Mouse (Mus musculus): Measurements from ENCODE around the gene Lamp5. TPM values are rescaled to one million over a fixed set of nuclear protein-coding genes. Genes with fewer than 3 reads are reported as not detected.

Gene Lamp5
- not detected in 2 replicates for polyA plus RNA-seq (2012)

DNA sequence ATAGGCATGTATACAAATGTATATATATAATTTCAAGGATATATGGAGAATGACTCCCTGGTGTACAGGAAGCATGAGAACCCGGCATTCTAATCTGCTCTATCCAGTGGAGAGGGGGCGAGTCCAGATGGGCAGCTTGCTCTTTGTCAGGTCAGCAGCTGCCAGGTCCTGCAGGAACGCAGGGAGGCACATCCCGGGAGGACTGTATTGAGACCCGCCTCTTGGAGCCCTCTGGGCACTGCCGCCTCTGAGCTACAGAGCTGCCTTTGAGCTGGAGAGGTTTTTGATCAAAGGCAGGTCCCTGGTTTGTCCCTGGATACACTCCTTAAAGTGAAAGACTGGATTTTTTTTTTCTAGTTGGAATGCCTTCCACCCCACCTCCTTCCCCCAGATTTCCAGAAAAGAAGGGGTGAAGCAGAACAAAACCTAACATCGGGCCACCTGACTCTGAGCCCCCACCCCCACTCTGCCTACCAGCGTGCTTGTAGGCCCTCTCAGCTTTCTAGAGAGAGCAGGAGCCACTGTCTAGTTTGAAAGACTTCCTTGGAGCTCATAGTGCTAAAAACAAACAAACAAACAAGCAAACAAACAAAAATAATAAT lies at the start of gene Lamp5:
Lamp5 (plus strand) TSS at position 552 of the 602 bp plus-strand sequence.
- H3K36me3 ChIP-seq (ENCODE audit: control insufficient read depth): no peaks in the 10 kb centered on the region

DNA sequence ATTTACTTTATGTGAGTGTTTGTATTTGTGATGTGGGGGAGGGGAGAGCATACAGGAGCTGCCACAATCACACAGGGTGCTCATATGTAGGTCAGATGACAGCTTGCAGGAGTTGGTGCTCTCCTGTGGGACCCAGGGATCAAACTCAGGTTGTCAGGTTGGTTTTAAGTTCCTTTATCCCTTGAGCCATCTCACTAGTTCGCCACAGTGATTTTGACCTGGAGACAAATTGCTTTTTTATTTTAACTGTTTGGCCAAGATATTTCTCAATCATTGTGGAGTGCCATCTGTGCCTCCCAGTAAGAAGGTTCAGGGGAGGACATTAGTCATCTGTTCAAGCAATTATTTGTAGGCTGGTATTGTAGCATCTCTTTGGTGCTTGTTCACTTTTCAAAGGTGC lies 48.2 kb upstream of the Lamp5 start:
- Histone ChIP-seq H3K36me3 (ENCODE audit: control insufficient read depth) (no peaks in the 10 kb centered on the region), H3K27me3 (ENCODE audit: control insufficient read depth) (no peaks in the 10 kb centered on the region), H3K9me3 (ENCODE audit: control insufficient read depth, low read length) (no peaks in the 10 kb centered on the region), H3K4me1 (ENCODE audit: control insufficient read depth) (no peaks in the 10 kb centered on the region), H3K4me3 (replicated peaks) (no peak overlapping the region)
- TF ChIP-seq TAL1 (IDR thresholded peaks at IDR 0.05; ENCODE audit: low read length) (no peak), GATA1 (IDR thresholded peaks at IDR 0.05; ENCODE audit: low read length) (no peak)

More for the DNA sequence above, at the start of gene Lamp5:
- no peak within 1 kb of the TSS for H3K4me3 ChIP-seq (replicated peaks)
- TF ChIP-seq GATA1 (IDR thresholded peaks at IDR 0.05; ENCODE audit: low read length) (no peak), TAL1 (IDR thresholded peaks at IDR 0.05; ENCODE audit: low read length) (no peak)
- no peaks in the 10 kb centered on the region for H3K4me1 ChIP-seq (ENCODE audit: control insufficient read depth)
- peaks cover 8% of the 10 kb centered on the region; the same call in 1 of the 2 replicates for H3K27me3 ChIP-seq (ENCODE audit: control insufficient read depth)
- H3K9me3 ChIP-seq (ENCODE audit: control insufficient read depth, low read length): no peaks in the 10 kb centered on the region

DNA sequence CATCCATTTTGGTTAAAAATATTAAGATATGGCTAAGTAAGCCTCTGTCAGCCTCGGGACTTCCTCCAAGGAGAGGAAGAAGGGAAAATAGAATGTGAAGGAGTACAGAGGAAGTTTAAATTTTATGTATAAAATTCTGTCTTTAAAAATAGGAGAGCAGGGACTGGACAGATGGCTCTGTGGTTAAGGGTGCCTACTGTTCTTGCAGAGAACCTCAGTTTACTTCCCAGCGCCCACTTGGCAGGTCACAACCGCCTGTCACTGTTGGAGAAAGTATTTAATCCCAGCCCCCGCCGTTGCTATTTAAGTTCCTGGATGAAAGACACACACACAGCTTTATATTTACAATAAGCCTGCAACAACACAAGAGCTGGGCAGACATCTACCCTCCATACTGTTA lies 45.8 kb upstream of the Lamp5 start:
- no peaks in the 10 kb centered on the region for H3K27me3 ChIP-seq (ENCODE audit: control insufficient read depth)
- no peaks in the 10 kb centered on the region for H3K4me1 ChIP-seq (ENCODE audit: control insufficient read depth)
- H3K4me3 ChIP-seq (replicated peaks): no peak overlapping the region
- TF ChIP-seq GATA1 (IDR thresholded peaks at IDR 0.05; ENCODE audit: low read length) (no peak), TAL1 (IDR thresholded peaks at IDR 0.05; ENCODE audit: low read length) (no peak)
- H3K9me3 ChIP-seq (ENCODE audit: control insufficient read depth, low read length): no peaks in the 10 kb centered on the region
- no peaks in the 10 kb centered on the region for H3K36me3 ChIP-seq (ENCODE audit: control insufficient read depth)

DNA sequence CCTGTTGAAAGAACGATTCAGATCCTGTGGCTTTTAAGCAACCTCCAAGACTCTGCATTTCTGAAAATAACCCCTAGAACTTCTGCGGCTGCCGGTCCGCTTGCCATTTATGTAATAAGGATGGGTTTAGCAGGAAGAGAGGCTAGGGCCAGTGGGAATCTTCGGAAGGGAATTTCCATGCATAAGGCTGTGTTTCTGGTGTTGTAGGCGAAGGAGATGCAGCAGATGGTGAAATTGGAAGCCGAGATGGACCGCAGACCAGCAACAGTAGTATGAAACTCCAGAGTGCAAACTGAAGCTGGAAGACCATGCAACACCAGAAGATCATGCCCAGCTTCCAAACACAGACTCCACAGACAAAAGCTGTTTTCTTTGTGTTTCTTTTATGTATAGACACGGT lies 39.3 kb upstream of the Lamp5 start:
- no peaks in the 10 kb centered on the region for H3K36me3 ChIP-seq (ENCODE audit: control insufficient read depth)
- no peaks in the 10 kb centered on the region for H3K9me3 ChIP-seq (ENCODE audit: control insufficient read depth, low read length)
- H3K27me3 ChIP-seq (ENCODE audit: control insufficient read depth): no peaks in the 10 kb centered on the region
- no peak overlapping the region for H3K4me3 ChIP-seq (replicated peaks)
- no peak for TF ChIP-seq GATA1 (IDR thresholded peaks at IDR 0.05; ENCODE audit: low read length)
- no peak for TF ChIP-seq TAL1 (IDR thresholded peaks at IDR 0.05; ENCODE audit: low read length)
- H3K4me1 ChIP-seq (ENCODE audit: control insufficient read depth): no peaks in the 10 kb centered on the region

DNA sequence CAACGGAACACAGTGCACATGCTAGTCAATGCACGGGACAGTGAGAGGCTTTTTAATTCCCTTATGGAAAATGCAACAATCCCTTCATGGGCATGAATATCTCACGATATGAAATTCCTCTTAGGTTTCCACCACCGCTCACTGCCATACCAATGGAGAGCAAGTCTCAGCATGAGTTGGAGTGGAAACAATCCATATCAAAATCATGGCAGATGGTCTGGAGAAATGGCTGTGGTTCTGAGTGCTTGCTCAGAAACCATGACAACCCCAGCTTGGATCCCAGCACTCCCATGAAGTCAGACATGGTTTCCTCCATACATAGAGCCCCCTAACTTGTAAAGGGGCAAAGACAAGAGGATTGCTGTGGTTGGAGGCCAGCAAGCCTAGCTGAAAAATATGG lies 3.6 kb upstream of the Lamp5 start:
- Histone ChIP-seq H3K9me3 (ENCODE audit: control insufficient read depth, low read length) (no peaks in the 10 kb centered on the region), H3K36me3 (ENCODE audit: control insufficient read depth) (no peaks in the 10 kb centered on the region), H3K27me3 (ENCODE audit: control insufficient read depth) (peaks cover 8% of the 10 kb centered on the region; the same call in 1 of the 2 replicates), H3K4me3 (replicated peaks) (no peak overlapping the region), H3K4me1 (ENCODE audit: control insufficient read depth) (no peaks in the 10 kb centered on the region)
- TF ChIP-seq TAL1 (IDR thresholded peaks at IDR 0.05; ENCODE audit: low read length) (no peak), GATA1 (IDR thresholded peaks at IDR 0.05; ENCODE audit: low read length) (no peak)

DNA sequence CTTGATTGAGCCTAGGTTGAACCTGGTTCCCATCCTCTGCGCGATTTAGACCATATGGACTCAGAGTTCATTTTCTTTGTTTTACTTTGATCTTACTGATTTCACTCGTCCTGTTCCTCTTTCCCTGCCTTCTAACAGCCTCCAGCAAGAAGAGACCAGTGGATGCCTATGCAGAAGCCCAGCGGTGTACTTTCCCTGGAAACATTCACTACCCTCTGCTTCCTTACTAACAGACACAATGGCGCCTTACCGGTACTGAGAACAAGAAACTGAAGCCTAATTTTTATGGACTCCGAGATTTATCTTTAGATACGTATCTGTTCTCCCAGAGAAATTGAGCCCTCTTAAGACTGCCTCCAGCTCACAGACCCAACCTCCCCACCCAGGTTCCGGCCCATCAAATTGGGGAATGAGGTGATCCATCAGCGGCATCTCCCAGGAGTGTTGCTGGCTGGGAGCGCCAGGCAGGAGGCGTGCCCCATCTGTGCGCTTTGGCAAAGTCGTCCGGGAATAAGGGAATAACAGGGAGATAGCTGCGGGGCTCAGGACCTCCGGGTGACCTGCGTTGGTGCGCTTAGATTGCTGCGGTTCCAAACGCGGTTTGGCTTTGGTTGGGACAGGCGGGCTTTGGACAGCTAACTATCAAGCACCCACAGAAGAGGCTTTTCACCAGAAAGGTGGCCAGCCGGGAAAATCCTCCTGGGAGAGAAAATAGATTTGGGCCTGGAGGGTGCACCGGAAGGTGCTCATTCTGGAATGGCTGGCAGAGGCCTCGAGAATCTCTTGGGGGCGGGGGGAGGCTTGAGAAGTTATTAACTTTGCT lies 1.0 kb upstream of the Lamp5 start:
- Histone ChIP-seq H3K4me3 (replicated peaks) (no peak overlapping the region), H3K27me3 (ENCODE audit: control insufficient read depth) (peaks cover 8% of the 10 kb centered on the region; the same call in 1 of the 2 replicates), H3K36me3 (ENCODE audit: control insufficient read depth) (no peaks in the 10 kb centered on the region), H3K9me3 (ENCODE audit: control insufficient read depth, low read length) (no peaks in the 10 kb centered on the region), H3K4me1 (ENCODE audit: control insufficient read depth) (no peaks in the 10 kb centered on the region)
- TF ChIP-seq TAL1 (IDR thresholded peaks at IDR 0.05; ENCODE audit: low read length): no peak
- TF ChIP-seq GATA1 (IDR thresholded peaks at IDR 0.05; ENCODE audit: low read length): no peak

DNA sequence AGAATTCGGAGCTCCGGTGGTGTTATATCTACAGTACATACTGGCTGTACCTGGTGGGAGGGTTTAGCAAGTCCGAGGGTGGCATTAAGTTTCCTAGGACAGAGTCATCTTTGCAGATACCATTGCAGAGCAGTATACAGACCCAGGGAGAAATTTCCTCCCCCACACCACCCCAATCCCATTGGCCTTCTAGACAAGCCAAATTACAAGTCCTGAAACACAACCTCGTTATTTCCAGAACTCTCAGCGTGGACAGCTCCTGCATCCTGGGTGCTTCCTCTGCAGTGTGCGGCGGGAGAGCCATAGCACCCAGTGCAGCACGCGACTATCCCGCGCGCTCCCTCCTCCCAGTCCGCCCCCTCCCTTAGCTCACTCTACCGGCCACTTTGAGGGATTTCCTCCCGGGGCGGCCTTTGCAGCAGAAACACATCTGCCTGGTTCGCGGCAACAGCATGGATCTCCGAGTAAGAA lies 5.9 kb downstream of the Lamp5 start:
- TF ChIP-seq GATA1 (IDR thresholded peaks at IDR 0.05; ENCODE audit: low read length) (no peak), TAL1 (IDR thresholded peaks at IDR 0.05; ENCODE audit: low read length) (no peak)
- no peaks in the 10 kb centered on the region for H3K36me3 ChIP-seq (ENCODE audit: control insufficient read depth)
- no peaks in the 10 kb centered on the region for H3K4me1 ChIP-seq (ENCODE audit: control insufficient read depth)
- peaks cover 31% of the 10 kb centered on the region for H3K27me3 ChIP-seq (ENCODE audit: control insufficient read depth)
- no peak overlapping the region for H3K4me3 ChIP-seq (replicated peaks)
- no peaks in the 10 kb centered on the region for H3K9me3 ChIP-seq (ENCODE audit: control insufficient read depth, low read length)

DNA sequence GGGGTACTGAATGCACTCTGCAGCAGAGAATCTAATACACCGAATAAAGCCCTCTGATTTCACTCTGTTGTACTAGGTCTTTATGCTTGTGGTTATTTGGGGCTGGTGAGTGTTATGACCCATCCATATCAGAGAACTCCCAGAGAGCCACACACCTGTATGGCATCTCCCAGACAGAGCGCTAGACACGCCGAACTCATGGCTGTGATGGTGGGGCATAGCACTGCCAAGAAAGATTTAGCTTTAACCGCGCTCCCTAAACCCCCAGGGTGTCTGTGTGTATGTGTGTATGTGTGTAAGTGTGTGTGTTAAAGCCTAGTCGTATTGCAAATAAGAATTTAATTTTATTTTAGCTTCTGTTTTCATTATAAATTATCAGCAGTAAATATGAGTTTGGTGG lies 6.4 kb downstream of the Lamp5 start:
- no peaks in the 10 kb centered on the region for H3K36me3 ChIP-seq (ENCODE audit: control insufficient read depth)
- H3K4me3 ChIP-seq (replicated peaks): no peak overlapping the region
- H3K4me1 ChIP-seq (ENCODE audit: control insufficient read depth): no peaks in the 10 kb centered on the region
- H3K27me3 ChIP-seq (ENCODE audit: control insufficient read depth): peaks cover 31% of the 10 kb centered on the region
- no peak for TF ChIP-seq GATA1 (IDR thresholded peaks at IDR 0.05; ENCODE audit: low read length)
- TF ChIP-seq TAL1 (IDR thresholded peaks at IDR 0.05; ENCODE audit: low read length): no peak
- H3K9me3 ChIP-seq (ENCODE audit: control insufficient read depth, low read length): no peaks in the 10 kb centered on the region

DNA sequence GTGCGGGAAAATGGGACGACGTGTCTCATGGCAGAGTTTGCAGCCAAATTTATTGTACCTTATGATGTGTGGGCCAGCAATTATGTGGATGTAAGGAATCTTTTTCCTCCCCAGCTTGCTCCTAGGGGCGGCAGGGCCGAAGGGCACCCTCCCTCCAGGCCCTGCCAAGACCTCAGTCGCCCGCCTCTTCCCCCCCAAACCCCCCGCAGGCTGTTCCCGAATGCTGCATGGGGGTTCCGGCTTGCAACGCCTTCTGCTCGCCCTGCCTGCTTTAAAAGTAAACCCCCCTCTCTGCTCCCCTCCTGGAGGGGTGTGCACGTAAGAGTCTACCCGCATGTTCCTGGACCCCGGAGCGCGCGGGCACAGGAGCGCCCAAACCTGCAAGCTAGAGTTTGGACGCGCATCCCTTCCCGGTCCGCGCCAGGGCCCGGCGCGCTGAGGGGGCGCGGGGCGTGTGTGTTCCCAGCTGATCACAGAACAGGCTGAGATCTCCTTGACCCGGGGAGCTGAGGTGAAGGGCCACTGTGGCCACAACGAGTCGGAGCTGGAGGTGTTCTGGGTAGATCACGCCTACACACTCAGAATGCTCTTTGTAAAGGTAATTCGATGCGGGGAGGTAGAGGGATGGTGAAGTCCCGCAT lies 7.1 kb downstream of the Lamp5 start:
- no peaks in the 10 kb centered on the region for H3K4me1 ChIP-seq (ENCODE audit: control insufficient read depth)
- no peaks in the 10 kb centered on the region for H3K9me3 ChIP-seq (ENCODE audit: control insufficient read depth, low read length)
- H3K36me3 ChIP-seq (ENCODE audit: control insufficient read depth): no peaks in the 10 kb centered on the region
- H3K27me3 ChIP-seq (ENCODE audit: control insufficient read depth): peaks cover 31% of the 10 kb centered on the region
- no peak overlapping the region for H3K4me3 ChIP-seq (replicated peaks)
- no peak for TF ChIP-seq TAL1 (IDR thresholded peaks at IDR 0.05; ENCODE audit: low read length)
- TF ChIP-seq GATA1 (IDR thresholded peaks at IDR 0.05; ENCODE audit: low read length): no peak

Measured in erythroblast, embryonic 14.5 days (primary cell).